Mouse (Mus musculus) CH12.LX (cell line): ENCODE results near the gene Pnmal1. TPM values are rescaled to one million over a fixed set of nuclear protein-coding genes. Genes with fewer than 3 reads are reported as not detected.
"Not testable (repeated sequence)": the region's sequence is repeated elsewhere in the genome, so short reads cannot be mapped to it uniquely, and the experiment has no call there.

Experiments
- DNase-seq: peaks from one replicate; pipeline ENCODE4 v3.0.0-alpha.2; 2013; ENCODE audit errors: extremely low read depth
- H3K27ac ChIP-seq: 2 replicates; pipeline ENCODE4 v1.5.1; 2012; ENCODE audit warnings: low read depth, mild to moderate bottlenecking, control low read depth, moderate library complexity; ENCODE audit not compliant: insufficient read depth
- H3K27me3 ChIP-seq: replicated peaks from 2 replicates; pipeline ENCODE3; 2012; ENCODE audit warnings: inconsistent platforms
- H3K36me3 ChIP-seq, 2 experiments: replicated peaks in 1 of 2; 2 replicates each; pipeline versions ENCODE3 to v1.6.1; 2012; ENCODE audit warnings: inconsistent platforms in 1 of 2, low read length in 1 of 2, mild to moderate bottlenecking in 1 of 2, mixed read lengths in 1 of 2, moderate library complexity in 1 of 2; ENCODE audit not compliant: control insufficient read depth in 1 of 2, insufficient read depth in 1 of 2
- H3K4me1 ChIP-seq, 2 experiments: 2 replicates each; pipeline ENCODE4 v1.6.1; 2012; ENCODE audit warnings: inconsistent platforms in 1 of 2, moderate library complexity in 1 of 2; ENCODE audit not compliant: insufficient read depth in 2 of 2, control insufficient read depth in 1 of 2
- H3K4me2 ChIP-seq: 2 replicates; pipeline ENCODE4 v1.6.1; 2012; ENCODE audit warnings: low read depth, mild to moderate bottlenecking, control low read depth; ENCODE audit not compliant: poor library complexity, insufficient read depth, severe bottlenecking
- H3K4me3 ChIP-seq, 3 experiments: fragments of 150-350 bp in 1 of 3; sonication (generic) in 1 of 3; replicated peaks in 1 of 3; 2 replicates each; pipeline versions ENCODE3 to v1.5.1; 2011 to 2012; ENCODE audit warnings: low read depth in 2 of 3, low read length in 2 of 3, mild to moderate bottlenecking in 2 of 3, moderate library complexity in 2 of 3, control low read depth in 1 of 3, improper control_type of control experiment in 1 of 3, inconsistent platforms in 1 of 3, mixed read lengths in 1 of 3; ENCODE audit not compliant: poor library complexity in 1 of 3
- H3K79me2 ChIP-seq: replicated peaks from 2 replicates; pipeline ENCODE4 v1.6.1; 2012; ENCODE audit warnings: mild to moderate bottlenecking, moderate library complexity; ENCODE audit not compliant: control insufficient read depth, poor library complexity, insufficient read depth, severe bottlenecking; ENCODE audit errors: extremely low read depth
- H3K9ac ChIP-seq: 2 replicates; pipeline ENCODE4 v1.6.1; 2012; ENCODE audit warnings: low read depth, mild to moderate bottlenecking, control low read depth, moderate library complexity; ENCODE audit not compliant: insufficient read depth
- H3K9me3 ChIP-seq: replicated peaks from 2 replicates; pipeline ENCODE3; 2012; ENCODE audit warnings: low read length, inconsistent platforms, mixed read lengths
- BHLHE40 ChIP-seq: IDR thresholded peaks from 2 replicates; pipeline ENCODE4 v1.6.1; 2011; ENCODE audit warnings: mild to moderate bottlenecking, low read depth, low read length, improper control_type of control experiment
- CHD1 ChIP-seq: IDR thresholded peaks from 2 replicates; pipeline ENCODE4 v1.6.1; 2012; ENCODE audit warnings: low read depth, low read length, improper control_type of control experiment, inconsistent platforms
- CHD2 ChIP-seq: IDR thresholded peaks from 2 replicates; pipeline ENCODE4 v1.6.1; 2011; ENCODE audit warnings: low read length, improper control_type of control experiment
- CTCF ChIP-seq, 2 experiments: IDR thresholded peaks in 1 of 2; conservative IDR thresholded peaks in 1 of 2; 2 replicates each; pipeline ENCODE4 v1.5.1; 2011 to 2012; ENCODE audit warnings: low read depth in 2 of 2, low read length in 2 of 2, improper control_type of control experiment in 1 of 2, inconsistent platforms in 1 of 2, mild to moderate bottlenecking in 1 of 2, moderate library complexity in 1 of 2
- E2F4 ChIP-seq: IDR thresholded peaks from 2 replicates; pipeline ENCODE4 v1.6.1; 2011; ENCODE audit warnings: low read depth, low read length, improper control_type of control experiment; ENCODE audit not compliant: insufficient replicate concordance
- ELF1 ChIP-seq: IDR thresholded peaks from 2 replicates; pipeline ENCODE4 v1.6.1; 2014; ENCODE audit warnings: low read depth, mild to moderate bottlenecking, inconsistent platforms, low read length, improper control_type of control experiment
- EP300 ChIP-seq: IDR thresholded peaks from 2 replicates; pipeline ENCODE4 v1.6.1; 2011; ENCODE audit warnings: low read length, improper control_type of control experiment
- ETS1 ChIP-seq: conservative IDR thresholded peaks from 2 replicates; pipeline ENCODE4 v1.6.1; 2012; ENCODE audit warnings: low read depth, mild to moderate bottlenecking, inconsistent platforms, low read length, improper control_type of control experiment, moderate library complexity
- GABPA ChIP-seq: IDR thresholded peaks from 2 replicates; pipeline ENCODE4 v1.6.1; 2012; ENCODE audit warnings: low read depth, low read length, improper control_type of control experiment, inconsistent platforms; ENCODE audit not compliant: insufficient replicate concordance
- HCFC1 ChIP-seq: IDR thresholded peaks from 2 replicates; pipeline ENCODE4 v1.6.1; 2012; ENCODE audit warnings: low read depth, mild to moderate bottlenecking, inconsistent platforms, low read length, improper control_type of control experiment
- IRF4 ChIP-seq: IDR thresholded peaks from 2 replicates; pipeline ENCODE4 v1.6.1; 2014; ENCODE audit warnings: low read depth, mild to moderate bottlenecking, inconsistent platforms, low read length, improper control_type of control experiment
- JUN ChIP-seq: IDR thresholded peaks from 2 replicates; pipeline ENCODE4 v1.6.1; 2011; ENCODE audit warnings: low read depth, mild to moderate bottlenecking, low read length, improper control_type of control experiment, moderate library complexity; ENCODE audit not compliant: insufficient read depth
- JUND ChIP-seq: conservative IDR thresholded peaks from 2 replicates; pipeline ENCODE4 v1.6.1; 2011; ENCODE audit warnings: low read depth, low read length, improper control_type of control experiment
- KAT2A ChIP-seq: IDR thresholded peaks from 2 replicates; pipeline ENCODE4 v1.6.1; 2012; ENCODE audit warnings: low read length, improper control_type of control experiment, inconsistent platforms; ENCODE audit not compliant: insufficient replicate concordance
- MAFK ChIP-seq: IDR thresholded peaks from 2 replicates; pipeline ENCODE4 v1.6.1; 2011; ENCODE audit warnings: low read length, improper control_type of control experiment; ENCODE audit not compliant: insufficient replicate concordance
- MAX ChIP-seq: IDR thresholded peaks from 2 replicates; pipeline ENCODE4 v1.6.1; 2011; ENCODE audit warnings: low read length, improper control_type of control experiment
- MAZ ChIP-seq: IDR thresholded peaks from 2 replicates; pipeline ENCODE4 v1.6.1; 2012; ENCODE audit warnings: low read depth, mild to moderate bottlenecking, inconsistent platforms, low read length, improper control_type of control experiment, moderate library complexity
- MEF2A ChIP-seq: IDR thresholded peaks from 2 replicates; pipeline ENCODE4 v1.6.1; 2014; ENCODE audit warnings: low read depth, mild to moderate bottlenecking, inconsistent platforms, low read length, improper control_type of control experiment, borderline replicate concordance
- MYC ChIP-seq: IDR thresholded peaks from 2 replicates; pipeline ENCODE4 v1.6.1; 2011; ENCODE audit warnings: low read depth, mild to moderate bottlenecking, improper control_type of control experiment, low read length
- NELFE ChIP-seq: IDR thresholded peaks from 2 replicates; pipeline ENCODE4 v1.6.1; 2011; ENCODE audit warnings: low read depth, low read length, improper control_type of control experiment
- NRF1 ChIP-seq: IDR thresholded peaks from 2 replicates; pipeline ENCODE4 v1.6.1; 2014; ENCODE audit warnings: low read depth, mild to moderate bottlenecking, inconsistent platforms, low read length, improper control_type of control experiment, moderate library complexity
- POLR2A ChIP-seq: IDR thresholded peaks from 2 replicates; pipeline ENCODE4 v1.6.1; 2011; ENCODE audit warnings: low read depth, mild to moderate bottlenecking, improper control_type of control experiment, low read length
- RAD21 ChIP-seq: IDR thresholded peaks from 2 replicates; pipeline ENCODE4 v1.6.1; 2011; ENCODE audit warnings: low read depth, mild to moderate bottlenecking, low read length, improper control_type of control experiment, moderate library complexity
- RCOR1 ChIP-seq: conservative IDR thresholded peaks from 2 replicates; pipeline ENCODE4 v1.6.1; 2012; ENCODE audit warnings: low read depth, mild to moderate bottlenecking, inconsistent platforms, low read length, improper control_type of control experiment
- SIN3A ChIP-seq: IDR thresholded peaks from 2 replicates; pipeline ENCODE4 v1.6.1; 2012; ENCODE audit warnings: low read length, improper control_type of control experiment, inconsistent platforms
- SMC3 ChIP-seq: IDR thresholded peaks from 2 replicates; pipeline ENCODE4 v1.6.1; 2011; ENCODE audit warnings: low read depth, low read length, improper control_type of control experiment
- TBP ChIP-seq: conservative IDR thresholded peaks from 2 replicates; pipeline ENCODE4 v1.6.1; 2011; ENCODE audit warnings: low read depth, low read length, improper control_type of control experiment
- UBTF ChIP-seq: IDR thresholded peaks from 2 replicates; pipeline ENCODE4 v1.6.1; 2012; ENCODE audit warnings: low read depth, mild to moderate bottlenecking, inconsistent platforms, low read length, improper control_type of control experiment, moderate library complexity
- USF1 ChIP-seq: IDR thresholded peaks from 2 replicates; pipeline ENCODE4 v1.6.1; 2014; ENCODE audit warnings: low read depth, mild to moderate bottlenecking, inconsistent platforms, low read length, improper control_type of control experiment
- USF2 ChIP-seq: conservative IDR thresholded peaks from 2 replicates; pipeline ENCODE4 v1.6.1; 2011; ENCODE audit warnings: low read depth, low read length, improper control_type of control experiment
- ZC3H11A ChIP-seq: IDR thresholded peaks from 2 replicates; pipeline ENCODE4 v1.6.1; 2012; ENCODE audit warnings: low read depth, mild to moderate bottlenecking, inconsistent platforms, low read length, improper control_type of control experiment
- ZKSCAN1 ChIP-seq: IDR thresholded peaks from 2 replicates; pipeline ENCODE4 v1.6.1; 2012; ENCODE audit warnings: low read depth, inconsistent platforms, low read length, improper control_type of control experiment, borderline replicate concordance
- ZNF384 ChIP-seq: IDR thresholded peaks from 2 replicates; pipeline ENCODE4 v1.6.1; 2012; ENCODE audit warnings: low read depth, low read length, improper control_type of control experiment, inconsistent platforms
- dilution Hi-C: fragments of 300-500 bp; cut with MboI; formaldehyde crosslinking; loops from 2 replicates; pipeline ENCODE4 v1.14.3; 2020; ENCODE audit warnings: low sequenced_read_pairs; ENCODE audit not compliant: extremely low pct_unique_long_range_greater_than_20kb, extremely low pct_ligation_motif_present
- in situ Hi-C: fragments of 300-500 bp; cut with MboI; formaldehyde crosslinking; loops from 3 replicates; pipeline ENCODE4 v1.14.3; 2019; ENCODE audit warnings: low sequenced_read_pairs, low pct_ligation_motif_present, low pct_unique_long_range_greater_than_20kb, mixed read lengths
- polyA plus RNA-seq: library from polyadenylated mRNA; unstranded; fragments of >175 nt; gene quantifications from 2 replicates; pipeline ENCODE4 v1.2.1, GENCODE M21; 2012; ENCODE audit warnings: low read depth; ENCODE audit not compliant: insufficient read length
- total RNA-seq, 2 experiments: library from RNA; depleted of rRNA; stranded (reverse); fragments of 300-350 nt in 1 of 2; fragments of >200 nt in 1 of 2; gene quantifications; 2 replicates each; pipeline ENCODE4 v1.2.3; 2012 to 2014

Pnmal1 gene
- total and polyA plus RNA-seq, 3 experiments = 0.07 to 0.13 TPM; not detected in 1

- dilution Hi-C loops (no loop called here), in situ Hi-C loops (loop anchor here (5.0 kb wide), 2 partner anchors 46 to 116 kb away; no protein-coding TSS in a partner anchor)
- Histone ChIP-seq H3K4me1 (peaks cover 0 to 12% of the 10 kb centered on the region in 2 experiments; a peak in 2 of 4 replicates), H3K4me3 (peak overlapping the region; percentile 49 to 53 (median 50)), H3K27ac (peak overlapping the region; percentile 43; the same call in 1 of the 2 replicates), H3K9me3 (no peaks in the 10 kb centered on the region), H3K27me3 (peaks cover 18% of the 10 kb centered on the region), H3K4me2 (peak overlapping the region; percentile 82), H3K9ac (peak overlapping the region; percentile 54; the same call in 1 of the 2 replicates), H3K36me3 (no peaks in the 10 kb centered on the region), H3K79me2 (no peaks in the 10 kb centered on the region)
- DNase-seq = peak; percentile 93
- no peak for TF ChIP-seq CHD1
- no peak for TF ChIP-seq NRF1
- TF ChIP-seq MAZ = no peak
- no peak for TF ChIP-seq UBTF
- TF ChIP-seq CHD2 = no peak
- TF ChIP-seq MAFK = no peak
- TF ChIP-seq SIN3A = 0 out of 2 replicates have a peak, but pooled peaks have one; percentile 6
- TF ChIP-seq MEF2A = peak; percentile 34; the same call in 1 of the 2 replicates
- TF ChIP-seq ZNF384 = no peak
- TF ChIP-seq BHLHE40 = peak; percentile 30; the same call in 1 of the 2 replicates
- TF ChIP-seq USF2 = no peak
- TF ChIP-seq RCOR1 = no peak; the same call in 1 of the 2 replicates
- peak; percentile 58 for TF ChIP-seq ZC3H11A
- no peak for TF ChIP-seq ZKSCAN1
- TF ChIP-seq KAT2A = no peak
- no peak for TF ChIP-seq USF1
- TF ChIP-seq CTCF (conservative IDR thresholded peaks at IDR 0.05 in 1 of 2, IDR thresholded peaks at IDR 0.05 in 1 of 2; ENCODE audit: low read depth in 2 of 2, low read length in 2 of 2) = peak; percentile 50 to 94
- peak; percentile 54; the same call in 1 of the 2 replicates for TF ChIP-seq HCFC1
- peak; percentile 92 for TF ChIP-seq ELF1
- peak; percentile 23; the same call in 1 of the 2 replicates for TF ChIP-seq MAX
- TF ChIP-seq SMC3 = peak; percentile 92
- no peak for TF ChIP-seq NELFE
- TF ChIP-seq ETS1 = no peak
- TF ChIP-seq IRF4 = peak; percentile 22; the same call in 1 of the 2 replicates
- peak; percentile 32; the same call in 1 of the 2 replicates for TF ChIP-seq POLR2A
- peak; percentile 91 for TF ChIP-seq JUND
- TF ChIP-seq GABPA = no peak
- TF ChIP-seq TBP = 0 out of 2 replicates have a peak, but pooled peaks have one; percentile 7
- no peak for TF ChIP-seq EP300
- no peak for TF ChIP-seq E2F4
- peak; percentile 93 for TF ChIP-seq JUN
- TF ChIP-seq MYC = peak; percentile 63; the same call in 1 of the 2 replicates
- TF ChIP-seq RAD21 = peak; percentile 81
Observed at GRCm38 (mm10) chr7:16950861-16951635, 8.4 kb upstream of the Pnmal1 start.

- H3K4me2 ChIP-seq, H3K9me3 ChIP-seq, H3K9ac ChIP-seq, DNase-seq, H3K4me3 ChIP-seq, H3K27ac ChIP-seq, dilution Hi-C loops, H3K27me3 ChIP-seq, H3K36me3 ChIP-seq, H3K79me2 ChIP-seq: not testable (repeated sequence)
- H3K4me1 ChIP-seq = peaks cover 0 to 12% of the 10 kb centered on the region in 2 experiments; a peak in 2 of 4 replicates
- in situ Hi-C loops = loop anchor here (5.0 kb wide), 2 partner anchors 44 to 114 kb away; no protein-coding TSS in a partner anchor
Observed at GRCm38 (mm10) chr7:16953776-16954175, 5.7 kb upstream of the Pnmal1 start.
